Mouse (Mus musculus) neural tube, embryonic 14.5 days (tissue): Measurements from ENCODE around the gene Ak7. TPM values are rescaled to one million over a fixed set of nuclear protein-coding genes. Genes with fewer than 3 reads are reported as not detected.

Experiments
- ATAC-seq: fragments of 200-750 bp; cut with Nextera tagmentation; 2 replicates; pipeline ENCODE4 v1.8.0; 2017; ENCODE audit warnings: low read depth, mild to moderate bottlenecking, moderate TSS enrichment, moderate library complexity
- H3K27ac ChIP-seq: fragments of 300-500 bp; sonication (generic); 2 replicates; pipeline ENCODE4 v1.5.1; 2014; ENCODE audit warnings: low read depth, mild to moderate bottlenecking, control low read depth, low read length, moderate library complexity, mixed read lengths
- H3K27me3 ChIP-seq: fragments of 300-500 bp; sonication (generic); 2 replicates; pipeline ENCODE4 v1.6.1; 2014; ENCODE audit warnings: low read length; ENCODE audit not compliant: control insufficient read depth, insufficient read depth
- H3K36me3 ChIP-seq: fragments of 300-500 bp; sonication (generic); 2 replicates; pipeline ENCODE4 v1.6.1; 2014; ENCODE audit warnings: low read length, mixed read lengths; ENCODE audit not compliant: control insufficient read depth, insufficient read depth
- H3K4me1 ChIP-seq: fragments of 300-500 bp; sonication (generic); 2 replicates; pipeline ENCODE4 v1.6.1; 2014; ENCODE audit warnings: low read length; ENCODE audit not compliant: control insufficient read depth, insufficient read depth
- H3K4me2 ChIP-seq: fragments of 300-500 bp; sonication (generic); 2 replicates; pipeline ENCODE4 v1.6.1; 2014; ENCODE audit warnings: mild to moderate bottlenecking, low read depth, low read length, control low read depth
- H3K4me3 ChIP-seq: fragments of 300-500 bp; sonication (generic); 2 replicates; pipeline ENCODE4 v1.5.1; 2014; ENCODE audit warnings: low read depth, low read length, control low read depth, mixed read lengths
- H3K9ac ChIP-seq: fragments of 300-500 bp; sonication (generic); replicated peaks from 2 replicates; pipeline ENCODE4 v1.6.1; 2014; ENCODE audit warnings: low read depth, mild to moderate bottlenecking, control low read depth, low read length, mixed read lengths
- H3K9me3 ChIP-seq: fragments of 300-500 bp; sonication (generic); 2 replicates; pipeline ENCODE4 v1.6.1; 2016; ENCODE audit warnings: low read length; ENCODE audit not compliant: control insufficient read depth
- WGBS: fragments of 180-500 bp; shearing (Covaris S2); extraction: QIAGEN DNeasy Blood & Tissue Kit; methylation state at CpG from one replicate; pipeline ENCODE4 v1.1.7; 2014; 5-methylcytosine and 5-hydroxymethylcytosine counted together
- polyA plus RNA-seq: library from polyadenylated mRNA; unstranded; fragments of >200 nt; fragmentation: Nextera tagmentation; extraction: Ambion mirVana; gene quantifications from 2 replicates; pipeline ENCODE4 v1.2.1, GENCODE M21; 2014

Ak7 gene
- polyA plus RNA-seq, 1 experiment from 2014 or later: 1.1 TPM

GRCm38 (mm10) chr12:105722657-105723056 lies 16.9 kb downstream of the Ak7 start:
- Histone ChIP-seq H3K9ac (no peak overlapping the region), H3K27me3 (no peaks in the 10 kb centered on the region), H3K4me2 (no peak overlapping the region), H3K4me3 (no peak overlapping the region), H3K27ac (no peak overlapping the region), H3K4me1 (0 out of 2 replicates have a peak, but pooled peaks cover 5% of the 10 kb centered on the region), H3K9me3 (no peaks in the 10 kb centered on the region), H3K36me3 (no peaks in the 10 kb centered on the region)
- ATAC-seq: peak; percentile 70
- 5% methylated on average over 5 of the region's 5 CpGs for WGBS

GRCm38 (mm10) chr12:105724616-105725015 lies 18.8 kb downstream of the Ak7 start:
- no peak for ATAC-seq
- Histone ChIP-seq H3K4me3 (no peak overlapping the region), H3K27ac (no peak overlapping the region), H3K9ac (no peak overlapping the region), H3K9me3 (no peaks in the 10 kb centered on the region), H3K27me3 (no peaks in the 10 kb centered on the region), H3K36me3 (no peaks in the 10 kb centered on the region), H3K4me1 (0 out of 2 replicates have a peak, but pooled peaks cover 5% of the 10 kb centered on the region), H3K4me2 (no peak overlapping the region)
- WGBS: 64% methylated on average over 1 of the region's 1 CpGs

GRCm38 (mm10) chr12:105725736-105726135 lies 20.0 kb downstream of the Ak7 start:
- Histone ChIP-seq H3K27me3 (no peaks in the 10 kb centered on the region), H3K4me2 (no peak overlapping the region), H3K9ac (no peak overlapping the region), H3K27ac (no peak overlapping the region), H3K4me1 (0 out of 2 replicates have a peak, but pooled peaks cover 5% of the 10 kb centered on the region), H3K36me3 (no peaks in the 10 kb centered on the region), H3K4me3 (no peak overlapping the region), H3K9me3 (no peaks in the 10 kb centered on the region)
- WGBS: 84% methylated on average over 13 of the region's 13 CpGs
- no peak for ATAC-seq

- Histone ChIP-seq H3K4me1 (no peaks in the 10 kb centered on the region), H3K27ac (no peak overlapping the region), H3K27me3 (no peaks in the 10 kb centered on the region), H3K36me3 (no peaks in the 10 kb centered on the region), H3K4me3 (no peak overlapping the region), H3K4me2 (no peak overlapping the region), H3K9ac (no peak overlapping the region), H3K9me3 (no peaks in the 10 kb centered on the region)
- 87% methylated on average over 3 of the region's 3 CpGs for WGBS
- ATAC-seq: no peak
These were observed 21.5 kb downstream of the Ak7 start for GRCm38 (mm10) chr12:105727268-105727667.

- Histone ChIP-seq H3K4me3 (no peak overlapping the region), H3K9me3 (no peaks in the 10 kb centered on the region), H3K27me3 (no peaks in the 10 kb centered on the region), H3K4me1 (no peaks in the 10 kb centered on the region), H3K9ac (no peak overlapping the region), H3K27ac (no peak overlapping the region), H3K36me3 (no peaks in the 10 kb centered on the region), H3K4me2 (no peak overlapping the region)
- 31% methylated on average over 8 of the region's 8 CpGs for WGBS
- ATAC-seq: no peak
These were observed 22.2 kb downstream of the Ak7 start for GRCm38 (mm10) chr12:105727964-105728363.

- Histone ChIP-seq H3K27ac (no peak overlapping the region), H3K9me3 (no peaks in the 10 kb centered on the region), H3K9ac (no peak overlapping the region), H3K36me3 (no peaks in the 10 kb centered on the region), H3K4me1 (no peaks in the 10 kb centered on the region), H3K4me2 (no peak overlapping the region), H3K4me3 (no peak overlapping the region), H3K27me3 (no peaks in the 10 kb centered on the region)
- WGBS: 90% methylated on average over 6 of the region's 6 CpGs
- no peak for ATAC-seq
These were observed 25.2 kb downstream of the Ak7 start for GRCm38 (mm10) chr12:105730851-105731460.

- H3K36me3 ChIP-seq: no peaks in the 10 kb centered on the region
- whole genome bisulfite sequencing: 67% methylated on average over 9 of the region's 9 CpGs
- no peak overlapping the region for H3K4me2 ChIP-seq
- no peak overlapping the region for H3K9ac ChIP-seq
- no peaks in the 10 kb centered on the region for H3K27me3 ChIP-seq
- no peak overlapping the region for H3K27ac ChIP-seq
- no peaks in the 10 kb centered on the region for H3K4me1 ChIP-seq
- no peak overlapping the region for H3K4me3 ChIP-seq
- H3K9me3 ChIP-seq: no peaks in the 10 kb centered on the region
- no peak for ATAC-seq
These were observed 27.8 kb downstream of the Ak7 start for GRCm38 (mm10) chr12:105733370-105734159.

GRCm38 (mm10) chr12:105735226-105735888 lies 29.6 kb downstream of the Ak7 start:
- no peak overlapping the region for H3K9ac ChIP-seq
- H3K4me2 ChIP-seq: no peak overlapping the region
- no peak overlapping the region for H3K4me3 ChIP-seq
- no peaks in the 10 kb centered on the region for H3K4me1 ChIP-seq
- no peak for ATAC-seq
- H3K27me3 ChIP-seq: no peaks in the 10 kb centered on the region
- no peak overlapping the region for H3K27ac ChIP-seq
- no peaks in the 10 kb centered on the region for H3K9me3 ChIP-seq
- 82% methylated on average over 7 of the region's 7 CpGs for WGBS
- no peaks in the 10 kb centered on the region for H3K36me3 ChIP-seq

GRCm38 (mm10) chr12:105735889-105736251 lies 30.1 kb downstream of the Ak7 start:
- Histone ChIP-seq H3K27me3 (no peaks in the 10 kb centered on the region), H3K36me3 (no peaks in the 10 kb centered on the region), H3K9me3 (no peaks in the 10 kb centered on the region), H3K9ac (no peak overlapping the region), H3K27ac (no peak overlapping the region), H3K4me1 (no peaks in the 10 kb centered on the region), H3K4me3 (no peak overlapping the region), H3K4me2 (no peak overlapping the region)
- WGBS: 90% methylated on average over 6 of the region's 6 CpGs
- no peak for ATAC-seq
